Mouse (Mus musculus) inflammation-experienced regulatory T-cells, adult 16 weeks (primary cell): ENCODE results near the gene BC061237. TPM values are rescaled to one million over a fixed set of nuclear protein-coding genes. Genes with fewer than 3 reads are reported as not detected.

Experiments used
- polyA plus RNA-seq: library from polyadenylated mRNA; unstranded; fragments of 100-300 nt; shearing (Covaris generic); gene quantifications from one replicate; pipeline ENCODE4 v1.2.1, GENCODE M21; 2017

Gene BC061237
- not detected for polyA plus RNA-seq

DNA sequence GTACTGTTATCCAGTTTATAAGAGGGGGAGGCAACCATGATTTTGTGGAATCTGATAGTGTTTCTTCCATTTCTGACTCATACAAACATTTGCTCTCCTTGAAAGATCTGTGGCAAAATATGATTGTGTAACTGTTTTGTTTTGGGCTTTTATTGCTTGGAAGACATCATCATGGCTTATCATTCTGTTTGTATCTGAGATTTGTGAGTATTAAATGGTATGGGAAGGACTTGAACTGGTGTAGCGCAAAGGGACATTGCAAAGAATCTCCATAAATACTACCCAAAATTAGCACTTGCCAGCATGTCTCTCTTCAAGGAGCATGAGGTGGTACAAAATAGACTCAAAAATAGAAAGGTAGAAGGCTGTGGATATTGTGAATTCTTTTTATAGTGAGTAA, at the start of gene BC061237:
Gene BC061237, plus strand, starts transcription at position 301 of the 400 bp plus-strand sequence.

DNA sequence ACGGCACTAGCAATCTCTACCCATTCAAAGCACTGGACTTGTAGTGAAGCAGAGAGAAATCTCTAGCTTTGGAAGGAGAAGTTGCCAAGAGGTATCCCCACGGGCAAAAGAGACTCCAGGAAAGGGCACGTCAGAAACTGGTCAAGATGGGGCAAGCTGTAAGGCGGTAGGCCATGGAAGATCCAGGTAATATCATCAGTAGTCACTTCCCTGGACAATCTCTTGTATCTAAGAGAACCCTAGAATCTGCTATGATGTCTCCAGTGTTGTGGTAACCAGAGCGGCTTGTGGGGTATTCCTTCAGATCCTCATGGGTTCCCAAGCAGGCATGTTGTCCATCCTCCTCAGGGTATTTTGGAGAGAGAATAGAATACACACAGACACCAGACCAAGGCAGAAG, 25.7 kb downstream of the BC061237 start, which contains the start of gene Gm17093:
Gene Gm17093, plus strand, starts transcription at position 301 of the 400 bp plus-strand sequence.

Other genes with a start within 250 kb of the BC061237 start
- not detected for gene Gm8220, start 206.9 kb upstream of the BC061237 start, polyA plus RNA-seq
- not detected for gene Gm5930, start 153.9 kb upstream of the BC061237 start, polyA plus RNA-seq
- not detected for gene Gm8229, start 127.1 kb upstream of the BC061237 start, polyA plus RNA-seq
- gene Gm3371, start 81.8 kb upstream of the BC061237 start, polyA plus RNA-seq = not detected
- gene Gm8232, start 58.8 kb upstream of the BC061237 start, polyA plus RNA-seq = not detected
- not detected for gene Gm17093, start 25.8 kb downstream of the BC061237 start, polyA plus RNA-seq
- gene Gm8247, start 90.7 kb downstream of the BC061237 start, polyA plus RNA-seq = not detected
- gene Gm5624, start 135.5 kb downstream of the BC061237 start, polyA plus RNA-seq = not detected
- not detected for gene Gm8257, start 214.0 kb downstream of the BC061237 start, polyA plus RNA-seq